Mouse (Mus musculus): ENCODE results near the gene Surf1.

Gene Surf1

DNA sequence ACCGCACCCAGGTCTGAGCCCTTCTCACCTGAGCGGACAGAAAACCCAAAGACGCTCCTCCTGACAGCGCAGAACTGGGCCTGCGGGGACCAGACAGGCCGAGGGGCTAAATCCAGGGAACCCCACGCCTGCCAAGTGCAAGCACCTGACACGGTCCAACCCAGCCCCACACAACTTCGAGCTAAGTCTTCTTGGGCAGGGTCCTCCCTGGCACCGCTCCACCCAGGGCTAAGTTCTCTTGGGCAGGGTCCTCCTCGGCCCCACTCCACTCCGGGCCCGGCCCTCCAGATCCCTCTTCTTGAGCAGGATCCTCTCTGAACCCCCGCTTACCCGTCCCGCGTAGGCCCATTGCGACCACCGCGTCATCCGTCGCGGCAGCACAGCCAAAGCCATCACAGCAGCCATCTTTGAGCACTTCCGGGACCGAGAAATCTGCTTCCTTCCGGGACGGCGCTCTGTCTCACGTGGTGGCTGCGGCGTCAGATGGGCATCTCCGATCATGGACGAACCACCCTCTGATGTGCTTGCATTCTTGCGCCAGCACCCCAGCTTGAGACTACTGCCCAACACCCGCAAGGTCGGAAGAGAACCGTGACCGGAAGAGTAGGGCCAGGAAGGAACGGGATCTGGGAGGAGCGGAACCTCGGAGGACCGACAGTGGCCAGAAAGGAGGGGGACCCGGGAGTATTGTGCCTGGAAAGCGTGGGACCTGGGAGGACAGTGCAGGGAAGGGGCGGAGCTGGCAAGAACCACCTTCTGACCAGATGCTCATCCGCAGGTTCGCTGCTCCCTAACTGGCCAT is at the start of gene Surf1, which contains the start of gene Surf2:
Surf1 (minus strand) TSS at position 604 of the 802 bp plus-strand sequence.
Surf2 (plus strand) TSS at position 441 of the 802 bp plus-strand sequence.
- DNase-seq (ENCODE audit: low spot score in 2 of 2), result peak; percentile 81 to 83

DNA sequence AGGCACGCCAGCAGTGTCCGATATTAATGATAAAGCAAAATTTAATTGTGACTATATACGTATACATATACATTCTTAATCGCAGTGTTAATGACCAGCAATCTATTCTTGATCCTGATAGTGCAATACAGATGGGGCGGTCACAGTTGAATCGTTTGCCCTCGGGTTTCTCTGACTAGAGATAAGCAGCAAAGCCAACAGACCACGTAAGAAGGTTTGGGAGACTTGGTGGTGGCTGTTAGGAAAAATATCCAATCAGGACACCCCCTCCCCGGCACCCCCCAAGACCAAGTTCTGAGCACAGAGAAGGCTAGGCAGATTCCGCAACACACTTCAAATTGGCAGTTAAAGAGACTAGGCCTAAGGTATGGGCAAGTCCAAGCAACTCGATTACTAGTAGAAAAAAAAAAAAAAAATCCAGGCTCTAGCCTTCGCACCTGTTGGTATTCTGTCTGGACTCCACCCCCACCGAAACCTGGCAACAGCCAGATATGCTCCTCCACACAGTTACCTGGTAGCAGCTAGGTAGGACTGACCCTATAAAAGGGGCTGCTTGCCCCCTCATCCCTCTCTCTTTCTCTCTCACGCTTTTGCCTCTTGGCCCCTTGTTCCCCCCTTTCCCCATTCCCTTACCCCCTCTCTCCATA is 48.5 kb upstream of the Surf1 start:
- no peak for DNase-seq (ENCODE audit: low spot score in 2 of 2)

DNA sequence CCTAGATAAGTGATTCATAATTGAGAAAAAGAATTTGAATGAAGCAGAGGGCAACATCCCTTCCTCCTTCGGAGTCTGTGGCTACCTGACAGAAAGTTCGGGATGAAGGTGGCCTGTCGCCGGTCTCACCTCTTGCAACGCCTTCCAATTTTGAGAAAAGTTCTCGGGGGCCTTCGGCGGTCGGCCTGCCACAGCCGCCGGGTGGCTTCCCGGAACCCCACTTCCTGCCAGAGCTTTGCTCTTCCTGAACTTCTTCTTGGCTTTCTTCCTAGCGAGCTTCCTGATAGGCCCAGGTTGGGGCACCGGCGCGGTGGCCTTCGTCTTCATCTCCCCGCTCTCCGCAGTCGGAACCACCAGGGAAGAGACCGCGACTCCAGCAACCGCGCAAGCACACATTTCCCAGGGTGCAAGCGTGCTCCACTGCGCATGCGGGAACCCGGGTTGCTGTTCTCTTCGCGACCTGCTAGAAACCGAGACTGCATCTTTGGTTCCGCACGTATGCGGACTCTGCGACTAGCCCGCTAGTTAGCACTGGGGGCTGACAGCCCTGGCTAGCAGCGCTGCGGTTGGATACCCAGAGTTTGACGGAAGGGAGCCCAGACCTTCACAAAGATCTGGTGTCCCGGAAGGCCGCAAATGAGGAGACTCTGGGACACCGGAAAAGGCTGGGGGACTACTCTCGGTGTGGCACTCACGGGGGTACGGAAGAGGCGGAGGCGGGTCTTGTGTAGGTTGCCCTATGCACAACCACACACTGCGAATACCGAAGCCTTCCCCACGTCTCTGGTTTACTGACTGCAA is 47.8 kb upstream of the Surf1 start, which contains the start of gene Rexo4:
Rexo4 (minus strand) TSS at position 464 of the 801 bp plus-strand sequence.
- peak; percentile 91 to 93 for DNase-seq (ENCODE audit: low spot score in 2 of 2)

DNA sequence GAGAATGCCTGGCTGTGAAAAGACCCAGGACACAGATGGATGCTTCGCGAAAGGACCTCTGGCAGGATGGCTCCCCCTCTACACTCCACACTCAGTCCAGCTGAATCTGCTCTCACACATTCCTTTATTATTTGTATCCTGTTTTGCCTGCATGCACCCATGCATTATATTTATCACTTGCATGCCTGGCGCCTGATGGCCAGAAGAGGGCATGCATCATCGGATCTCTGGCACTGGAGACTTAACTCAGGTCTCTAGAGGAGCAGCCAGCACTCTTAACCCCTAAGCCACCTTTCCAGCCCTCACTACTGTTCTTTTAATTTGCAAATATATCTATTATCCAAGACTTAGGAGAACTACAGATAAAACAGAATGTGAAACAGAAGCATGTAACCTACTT is 44.4 kb upstream of the Surf1 start:
- DNase-seq (ENCODE audit: low spot score in 2 of 2), result no peak

DNA sequence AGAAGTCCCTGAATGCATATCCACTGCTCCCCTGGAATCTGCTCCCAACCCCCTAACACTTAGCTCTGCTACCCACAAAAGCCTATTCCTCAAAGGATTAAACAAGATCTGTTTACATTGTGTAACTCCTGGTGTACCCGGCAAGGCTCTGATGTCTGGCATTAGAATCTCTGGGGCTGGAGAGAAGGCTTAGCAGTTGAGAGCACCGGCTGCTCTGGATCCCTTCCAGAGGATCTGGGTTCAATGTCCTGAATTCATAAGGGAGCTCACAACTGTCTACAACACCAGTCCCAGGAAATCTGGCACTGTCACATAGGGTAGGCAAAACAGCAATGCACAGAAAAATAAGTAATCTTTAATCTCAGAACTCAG is 41.1 kb upstream of the Surf1 start:
- DNase-seq (ENCODE audit: low spot score in 2 of 2), result no peak

DNA sequence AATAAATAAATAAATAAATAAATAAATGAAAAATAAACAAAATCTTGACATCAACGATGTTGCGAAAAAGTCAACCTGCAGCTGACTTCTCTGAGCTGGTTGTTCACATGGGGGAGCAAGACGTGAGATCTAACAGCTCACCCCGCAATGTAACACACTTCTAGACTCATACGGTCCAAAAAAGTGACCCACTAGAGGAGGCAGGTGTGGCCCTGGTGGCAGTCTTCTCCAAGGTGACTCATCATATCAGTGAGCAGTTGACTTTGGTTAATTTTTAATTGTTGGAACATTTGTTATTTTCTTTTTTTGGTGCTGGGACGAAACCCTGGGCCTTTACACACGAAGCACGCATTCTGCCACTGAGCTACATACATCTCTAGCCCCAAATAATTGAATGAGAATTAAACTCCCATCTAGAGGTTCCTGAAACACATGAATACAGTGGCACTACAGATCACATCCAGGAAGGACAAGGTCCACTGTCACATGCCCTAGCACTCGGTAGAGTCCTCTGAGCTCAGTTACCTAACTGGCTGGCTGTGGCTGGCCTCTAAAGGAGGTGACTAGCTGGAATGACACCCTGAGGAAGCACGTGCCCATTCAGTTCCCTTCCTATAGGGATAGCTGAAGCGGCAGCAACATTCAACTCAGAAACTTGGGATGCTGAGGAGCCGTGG is 40.6 kb upstream of the Surf1 start:
- no peak for DNase-seq (ENCODE audit: low spot score in 2 of 2)

DNA sequence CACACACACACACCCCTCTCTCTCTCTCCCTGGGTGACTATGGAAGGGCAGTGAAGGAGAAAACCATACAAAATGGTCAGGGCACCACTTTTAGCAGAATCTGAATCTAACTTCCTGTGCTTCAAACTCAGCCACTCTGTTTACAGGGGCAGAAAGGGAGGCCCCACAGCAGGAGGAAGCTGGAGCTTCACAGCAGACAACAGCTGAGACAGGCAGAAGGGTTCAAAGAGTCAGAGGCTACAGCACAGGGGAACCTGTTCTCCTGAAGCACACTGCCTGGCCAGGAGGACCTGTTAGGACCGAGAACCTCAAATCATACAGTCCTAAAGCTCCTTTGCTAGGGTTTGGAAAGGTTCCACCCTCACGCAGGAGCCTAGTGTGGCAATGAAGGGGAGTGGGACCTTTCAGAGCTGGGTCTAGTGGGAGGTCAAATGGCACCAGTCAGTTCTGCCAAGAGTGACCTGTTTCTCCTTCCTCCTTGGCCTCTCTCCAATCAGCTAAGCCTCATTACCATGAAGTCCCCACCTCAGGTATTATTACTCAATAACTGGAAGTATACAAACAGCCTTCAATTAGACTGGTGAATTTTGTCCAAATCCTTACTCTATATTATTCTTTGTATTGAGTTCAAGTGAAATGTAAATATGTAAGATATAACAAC is 38.5 kb upstream of the Surf1 start:
- DNase-seq (ENCODE audit: low spot score in 2 of 2), result no peak

DNA sequence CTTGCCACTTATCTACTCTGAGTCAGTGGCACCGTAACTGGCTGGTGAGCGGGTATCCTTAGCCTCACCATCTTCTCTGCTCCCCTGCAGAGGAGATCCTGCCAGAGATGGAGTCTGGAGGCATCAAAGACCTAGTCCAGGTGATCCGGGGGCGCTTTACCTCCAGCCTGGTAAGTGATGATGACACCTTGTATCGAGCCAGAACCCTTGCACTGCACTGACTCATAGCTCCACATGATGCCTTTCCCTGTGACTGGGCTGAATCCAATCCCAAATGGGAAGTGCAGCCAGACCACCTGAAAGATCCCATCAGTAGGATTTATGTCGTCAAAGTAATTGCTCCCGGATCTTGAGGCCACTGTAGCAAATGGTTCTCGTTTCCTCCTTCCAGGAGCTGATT is 36.5 kb upstream of the Surf1 start:
- DNase-seq (ENCODE audit: low spot score in 2 of 2), result no peak

DNA sequence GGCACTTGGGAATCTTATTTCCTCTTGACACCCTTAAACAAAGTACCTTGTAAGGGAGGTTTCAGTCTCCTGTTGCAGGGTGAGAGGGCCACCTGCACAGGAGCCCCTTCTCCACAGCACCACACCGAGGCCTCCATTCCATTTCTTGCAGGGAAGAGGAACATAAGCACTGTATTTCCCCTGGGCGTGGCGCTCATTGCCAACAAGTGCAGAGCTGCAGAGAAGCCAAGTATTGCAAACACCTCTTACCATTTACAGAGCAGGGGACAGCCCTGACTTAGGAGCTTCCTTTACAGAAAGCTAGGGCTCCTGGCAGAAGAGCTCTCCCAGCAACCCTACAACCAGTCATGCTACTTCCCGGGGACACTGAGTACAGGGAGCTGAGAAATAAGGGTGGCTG is 35.9 kb upstream of the Surf1 start:
- no peak for DNase-seq (ENCODE audit: low spot score in 2 of 2)

DNA sequence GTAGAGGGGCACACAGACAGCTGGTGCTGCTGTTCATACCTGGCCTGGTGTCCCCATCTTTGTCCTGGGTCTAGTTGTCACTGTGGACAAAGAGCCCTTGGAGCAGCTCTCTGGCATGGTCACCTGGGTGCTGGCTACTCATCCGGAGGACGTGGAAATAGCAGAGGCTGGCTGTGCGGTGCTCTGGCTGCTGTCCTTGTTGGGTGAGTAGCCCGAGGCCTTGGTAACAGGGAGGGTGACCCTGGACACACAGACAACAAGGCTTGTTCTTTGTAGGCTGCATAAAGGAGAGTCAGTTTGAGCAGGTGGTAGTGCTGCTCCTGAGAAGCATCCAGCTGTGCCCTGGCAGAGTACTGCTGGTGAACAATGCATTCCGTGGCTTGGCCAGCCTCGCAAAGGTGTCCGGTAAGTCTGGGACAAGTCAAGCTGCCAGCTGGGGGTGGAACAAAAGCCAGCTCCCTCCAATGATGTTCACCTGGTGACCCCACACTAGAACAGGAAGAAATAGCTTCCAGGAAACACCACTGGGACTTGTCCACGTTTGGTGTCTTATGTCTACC is 35.1 kb upstream of the Surf1 start:
- no peak for DNase-seq (ENCODE audit: low spot score in 2 of 2)

DNA sequence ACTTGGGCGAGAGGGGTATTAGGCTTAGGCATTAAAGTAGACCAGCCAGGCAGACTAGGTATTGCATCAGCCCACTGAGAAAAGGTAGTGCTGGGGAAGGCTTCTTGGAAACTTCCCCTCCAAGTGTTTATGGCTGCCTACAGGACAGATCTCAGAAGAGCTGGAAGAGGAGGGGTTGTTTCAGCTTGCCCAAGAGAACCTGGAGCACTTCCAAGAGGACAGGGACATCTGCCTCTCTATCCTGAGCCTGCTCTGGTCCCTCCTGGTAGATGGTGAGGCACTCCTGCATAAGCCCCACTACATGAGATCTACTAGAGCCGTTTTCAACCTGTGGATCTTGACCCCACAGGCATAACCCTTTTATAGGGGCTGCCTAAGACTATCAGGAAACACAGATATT is 34.1 kb upstream of the Surf1 start:
- DNase-seq (ENCODE audit: low spot score in 2 of 2), result no peak

DNA sequence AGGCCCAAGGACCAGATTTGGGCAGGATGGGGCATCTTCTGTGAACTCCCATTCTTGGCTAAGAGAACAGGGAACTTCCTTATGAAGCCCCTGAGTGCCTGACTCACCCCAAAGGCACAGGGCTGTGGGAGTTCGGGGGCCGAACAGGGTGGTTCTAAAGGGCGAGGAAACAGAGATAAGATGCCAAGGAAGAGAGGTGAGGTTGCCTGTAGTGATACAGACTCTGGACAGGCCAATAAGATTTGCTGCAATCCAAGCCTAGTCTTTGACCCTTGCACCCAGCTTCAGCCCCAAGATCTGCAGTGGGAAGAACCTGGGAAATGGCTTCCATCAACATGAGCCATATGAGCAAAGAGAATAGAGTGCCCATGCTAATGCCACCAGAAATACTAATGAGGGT is 26.9 kb upstream of the Surf1 start:
- no peak for DNase-seq (ENCODE audit: low spot score in 2 of 2)

DNA sequence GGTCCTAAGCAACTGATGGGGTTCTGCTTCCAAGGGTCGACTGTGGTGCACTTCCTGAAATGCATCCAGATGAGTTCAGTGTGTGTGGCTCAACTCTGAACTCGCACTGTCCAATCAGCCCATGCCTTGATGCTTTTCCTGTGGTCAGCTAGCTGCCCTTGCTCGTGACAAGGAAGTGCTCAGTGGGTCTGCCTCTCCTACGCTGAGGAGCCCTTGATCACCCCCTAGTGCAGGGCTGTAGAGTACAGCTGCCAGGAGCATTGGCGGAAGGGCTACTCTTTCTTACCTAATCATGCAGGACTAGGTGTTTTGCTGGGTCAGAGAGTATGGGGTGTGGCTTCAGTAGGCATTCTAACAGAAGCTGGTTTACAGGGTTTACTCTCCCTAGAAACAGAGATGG is 25.2 kb upstream of the Surf1 start:
- no peak for DNase-seq (ENCODE audit: low spot score in 2 of 2)

DNA sequence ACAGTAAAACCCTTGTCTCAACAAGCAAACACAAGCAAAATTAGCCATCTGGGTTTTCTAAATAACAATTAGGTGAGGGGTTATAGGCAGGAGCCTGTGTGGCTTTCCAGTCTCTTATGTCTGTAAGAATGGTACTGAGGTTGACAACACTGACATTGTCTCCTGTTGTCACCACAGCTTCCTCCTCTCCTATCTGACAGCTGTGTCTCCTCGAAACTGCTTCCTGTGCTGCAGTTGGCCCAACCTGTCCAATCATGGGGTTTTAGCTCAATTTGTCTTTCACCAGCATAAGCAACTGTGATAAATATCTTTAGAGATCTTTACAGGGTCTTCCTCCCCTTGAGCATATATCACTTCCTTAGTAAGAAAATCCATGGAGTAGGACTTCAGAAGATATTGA is 20.1 kb upstream of the Surf1 start:
- DNase-seq (ENCODE audit: low spot score in 2 of 2), result no peak

DNA sequence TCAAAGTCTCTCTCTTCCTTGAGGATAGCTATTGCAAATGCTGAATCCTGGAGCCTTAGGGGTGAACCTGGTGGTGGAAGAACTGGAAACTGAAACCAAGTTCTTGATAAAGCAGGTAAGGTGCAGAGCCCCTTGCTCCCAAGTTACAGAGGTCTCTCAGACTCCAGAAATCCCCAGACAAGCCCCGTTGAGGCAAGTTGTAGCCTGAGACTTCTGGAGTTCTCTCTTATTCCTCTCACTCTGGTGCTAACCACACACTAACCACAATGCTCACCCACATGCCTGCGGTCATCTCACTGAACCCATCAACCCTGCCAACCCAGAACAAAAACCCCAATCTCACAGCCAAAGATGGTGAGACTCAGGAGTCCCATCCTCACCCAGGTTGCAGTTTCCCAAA is 19.0 kb upstream of the Surf1 start:
- DNase-seq (ENCODE audit: low spot score in 2 of 2), result no peak

DNA sequence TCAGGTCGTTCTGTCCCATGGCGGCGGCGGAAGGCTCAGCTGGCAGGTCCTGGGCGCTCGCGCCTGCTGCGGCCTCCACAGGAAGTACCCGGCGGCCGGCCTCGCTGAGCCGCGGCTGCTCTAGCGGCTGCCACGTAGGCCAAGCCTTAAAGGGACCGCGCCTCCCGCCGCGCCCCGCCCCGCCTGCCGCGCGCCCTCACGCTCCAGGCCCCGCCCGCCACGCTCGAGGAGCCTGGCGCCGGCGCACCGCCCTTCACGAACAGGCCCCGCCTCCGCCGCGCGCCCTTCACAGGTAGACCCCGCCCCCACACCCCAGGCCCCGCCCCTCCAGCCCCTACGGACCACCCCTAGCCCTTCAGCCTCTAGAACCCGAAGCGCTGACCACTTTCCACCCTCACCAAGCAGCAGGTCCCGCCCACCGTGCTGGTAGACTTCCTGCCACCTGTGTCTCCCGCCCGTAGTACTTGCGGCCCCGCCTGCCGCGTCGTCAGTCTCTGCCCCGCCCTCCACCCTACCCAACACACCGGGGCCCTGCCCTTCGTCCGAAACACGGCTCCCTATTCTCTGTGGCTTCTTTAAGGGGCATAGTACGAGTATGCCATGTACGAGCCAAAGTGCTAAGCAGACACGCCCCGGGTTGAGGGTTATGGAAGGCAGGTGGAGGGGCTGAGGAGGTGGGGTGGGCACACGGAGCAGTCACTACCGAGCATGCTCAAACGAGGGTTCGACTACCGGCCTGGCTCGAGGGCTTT is 17.1 kb upstream of the Surf1 start, which contains the start of the genes Surf4 and Stkld1:
Surf4 (minus strand) TSS at position 625 of the 752 bp plus-strand sequence.
Stkld1 (plus strand) TSS at position 744 of the 752 bp plus-strand sequence.
- DNase-seq (ENCODE audit: low spot score in 2 of 2), result peak; percentile 89 to 93

DNA sequence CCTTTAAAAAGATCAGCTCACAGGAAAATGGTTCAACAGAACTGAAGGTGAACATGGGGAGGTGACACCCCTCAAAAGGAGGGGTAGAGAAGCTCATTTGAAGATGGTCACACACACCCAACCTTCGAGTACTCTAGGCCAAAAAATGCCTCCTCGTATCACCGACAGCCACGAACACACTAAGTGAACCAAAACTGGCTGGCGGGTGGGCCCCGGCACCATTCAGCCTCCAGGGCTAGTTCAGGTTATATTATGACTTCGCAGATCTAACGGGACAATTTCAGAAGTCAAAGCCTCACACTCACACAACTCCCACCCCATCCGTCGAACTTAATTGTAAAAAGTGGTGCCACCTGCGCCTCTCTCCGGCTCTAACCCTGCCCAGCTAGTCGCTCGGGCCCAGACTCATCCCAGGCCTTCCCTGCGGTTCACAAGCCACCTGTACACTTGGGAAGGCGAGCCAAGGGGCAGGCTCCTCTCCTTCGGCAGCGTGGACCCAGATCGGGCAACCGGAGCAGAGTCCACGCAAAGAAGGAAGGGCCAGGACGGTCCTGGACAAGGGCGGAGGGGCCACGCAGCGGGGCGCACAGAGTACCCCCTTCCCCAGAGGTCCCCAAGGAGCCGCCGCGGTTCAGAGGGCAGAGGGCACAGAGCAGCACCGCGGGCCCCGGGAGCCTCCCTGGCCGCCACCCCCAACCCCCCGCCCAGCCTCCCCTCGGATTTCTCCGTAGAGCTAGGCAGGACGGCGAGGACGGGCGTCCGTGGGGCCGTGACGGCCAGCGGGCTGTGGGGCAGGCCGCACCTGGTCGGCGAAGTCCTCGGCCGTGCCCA is 16.4 kb upstream of the Surf1 start:
- peak; percentile 24 to 47 for DNase-seq (ENCODE audit: low spot score in 2 of 2)

DNA sequence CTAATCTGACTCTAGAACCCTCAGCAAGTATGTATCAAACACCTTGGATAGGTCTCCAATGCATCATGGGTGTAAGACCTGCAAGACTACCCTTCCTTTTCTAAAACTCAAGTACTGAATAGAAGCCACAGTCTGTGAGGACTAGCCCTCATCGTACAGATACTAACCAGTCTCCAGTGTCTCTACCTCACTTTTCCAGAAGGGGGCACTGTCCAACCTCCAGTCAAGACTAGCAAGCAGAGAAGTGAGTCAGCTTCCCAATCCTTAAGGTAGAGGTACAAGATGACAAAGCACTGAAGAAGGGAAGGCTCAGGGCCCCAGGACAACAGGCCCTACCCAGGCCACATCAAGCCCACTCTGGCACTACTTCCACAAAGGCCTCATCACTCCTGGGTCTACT is 14.1 kb upstream of the Surf1 start:
- DNase-seq (ENCODE audit: low spot score in 2 of 2), result peak in 1 of 2 experiments; percentile 60
